Mouse (Mus musculus) lung, adult 2 months (tissue): Measurements from ENCODE around the gene Prelp.

Source experiments
- CTCF ChIP-seq: fragments of 200-500 bp; IDR thresholded peaks from 2 replicates; pipeline ENCODE4 v1.5.1; 2011; ENCODE audit warnings: mild to moderate bottlenecking, low read length, control low read depth; ENCODE audit not compliant: insufficient read depth
- POLR2A ChIP-seq: fragments of 200-500 bp; IDR thresholded peaks from 2 replicates; pipeline ENCODE4 v1.6.1; 2011; ENCODE audit warnings: low read depth, mild to moderate bottlenecking, control low read depth, low read length, borderline replicate concordance; ENCODE audit errors: extremely low read depth

DNA sequence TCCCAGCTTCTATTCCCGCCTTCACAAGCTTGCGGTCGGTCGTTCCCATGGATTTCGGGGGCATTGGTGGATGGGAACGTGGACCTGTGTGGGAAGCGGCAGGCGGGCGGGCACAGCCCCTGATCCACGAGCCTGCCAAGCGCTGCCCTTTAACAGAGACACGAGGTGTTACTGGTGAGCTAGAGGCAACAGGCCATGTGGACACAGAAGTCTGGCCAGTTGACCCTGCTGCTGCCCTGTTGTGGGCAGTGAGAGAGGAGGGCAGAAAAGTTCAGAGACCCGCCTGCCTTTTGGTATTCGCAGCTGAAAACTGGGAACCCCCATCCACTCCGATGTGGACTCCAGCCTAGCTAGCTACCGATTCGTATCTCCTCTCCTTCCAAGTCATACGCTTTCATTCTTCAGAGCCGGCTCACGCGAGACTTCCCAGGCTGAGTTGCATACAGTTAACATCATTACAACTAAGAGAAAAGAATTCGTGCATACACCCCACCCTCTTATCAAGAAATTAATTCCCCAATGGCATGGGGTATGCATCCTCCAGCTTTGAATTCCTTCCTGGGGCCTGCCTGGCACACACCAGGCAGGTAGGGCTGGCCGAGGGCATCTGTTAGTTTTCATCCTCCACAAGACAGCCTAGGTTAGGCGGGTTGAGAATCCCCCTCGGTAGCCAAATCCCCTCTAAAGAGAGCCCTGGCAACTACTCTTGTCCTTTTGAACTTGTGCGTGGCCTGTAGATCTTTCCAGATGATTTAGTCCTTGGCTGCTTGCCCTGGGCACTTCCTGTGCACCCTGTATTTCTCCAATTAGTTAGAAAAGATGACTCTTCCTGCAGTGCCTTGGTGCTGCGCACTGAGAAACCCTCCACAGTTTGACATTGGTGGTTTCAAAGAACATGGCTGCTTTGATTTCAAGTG is 12.3 kb downstream of the Prelp start:
- TF ChIP-seq CTCF: no peak
- TF ChIP-seq POLR2A: no peak
